Mouse (Mus musculus): ENCODE data around the gene N4bp2l2. TPM values are rescaled to one million over a fixed set of nuclear protein-coding genes. Genes with fewer than 3 reads are reported as not detected.

N4bp2l2 gene
- polyA plus RNA-seq, 1 experiment: 16.1 TPM

- TF ChIP-seq USF1 (IDR thresholded peaks at IDR 0.05; ENCODE audit: low read depth) (no peak), MYOD1 (IDR thresholded peaks at IDR 0.05; ENCODE audit: control insufficient read depth, insufficient read length, low read depth) (no peak), CEBPB (IDR thresholded peaks at IDR 0.05; ENCODE audit: low read depth) (no peak), MYOG (IDR thresholded peaks at IDR 0.05; ENCODE audit: control insufficient read depth, extremely low read depth, insufficient read length) (no peak), FOSL1 (IDR thresholded peaks at IDR 0.05; ENCODE audit: insufficient read depth, low read length, poor library complexity, severe bottlenecking) (no peak), MAX (IDR thresholded peaks at IDR 0.05) (no peak), CTCF (IDR thresholded peaks at IDR 0.05; ENCODE audit: control insufficient read depth, insufficient read depth, insufficient read length) (no peak)
Measured at GRCm38 (mm10) chr5:150574403-150574802, 91.6 kb downstream of the N4bp2l2 start.

GRCm38 (mm10) chr5:150570496-150571219 lies 95.3 kb downstream of the N4bp2l2 start:
- no peaks in the 10 kb centered on the region for H3K79me3 ChIP-seq (ENCODE audit: low read depth)
- H3K36me3 ChIP-seq (ENCODE audit: control insufficient read depth, insufficient read depth): peaks cover 22% of the 10 kb centered on the region
- no peak overlapping the region for H3K4me3 ChIP-seq (ENCODE audit: insufficient read depth, poor library complexity, severe bottlenecking)
- no peaks in the 10 kb centered on the region for H3K27me3 ChIP-seq (ENCODE audit: control insufficient read depth, insufficient read depth, insufficient read length)
- H3ac ChIP-seq (ENCODE audit: control insufficient read depth, insufficient read length, low read depth): no peak overlapping the region
- H3K79me2 ChIP-seq (ENCODE audit: control insufficient read depth, insufficient read depth): no peaks in the 10 kb centered on the region
- no peak for TF ChIP-seq FOSL1 (IDR thresholded peaks at IDR 0.05; ENCODE audit: insufficient read depth, low read length, poor library complexity, severe bottlenecking)
- no peak for TF ChIP-seq USF1 (IDR thresholded peaks at IDR 0.05; ENCODE audit: low read depth)
- no peak for TF ChIP-seq CEBPB (IDR thresholded peaks at IDR 0.05; ENCODE audit: low read depth)
- no peak for TF ChIP-seq MYOD1 (IDR thresholded peaks at IDR 0.05; ENCODE audit: control insufficient read depth, insufficient read length, low read depth)
- TF ChIP-seq MYOG (IDR thresholded peaks at IDR 0.05; ENCODE audit: control insufficient read depth, extremely low read depth, insufficient read length): no peak
- TF ChIP-seq MAX (IDR thresholded peaks at IDR 0.05): no peak
- TF ChIP-seq CTCF (IDR thresholded peaks at IDR 0.05; ENCODE audit: control insufficient read depth, insufficient read depth, insufficient read length): no peak

More at GRCm38 (mm10) chr5:150574403-150574802, 91.6 kb downstream of the N4bp2l2 start:
- Histone ChIP-seq H3K36me3 (ENCODE audit: control insufficient read depth, insufficient read depth) (no peaks in the 10 kb centered on the region), H3ac (ENCODE audit: control insufficient read depth, insufficient read length, low read depth) (no peak overlapping the region), H3K4me3 (ENCODE audit: insufficient read depth, poor library complexity, severe bottlenecking) (no peak overlapping the region), H3K79me3 (ENCODE audit: low read depth) (no peaks in the 10 kb centered on the region), H3K79me2 (ENCODE audit: control insufficient read depth, insufficient read depth) (no peaks in the 10 kb centered on the region), H3K27me3 (ENCODE audit: control insufficient read depth, insufficient read depth, insufficient read length) (no peaks in the 10 kb centered on the region)

GRCm38 (mm10) chr5:150566971-150567370 lies 99.0 kb downstream of the N4bp2l2 start:
- no peaks in the 10 kb centered on the region for H3K79me3 ChIP-seq (ENCODE audit: low read depth)
- H3ac ChIP-seq (ENCODE audit: control insufficient read depth, insufficient read length, low read depth): no peak overlapping the region
- TF ChIP-seq FOSL1 (IDR thresholded peaks at IDR 0.05; ENCODE audit: insufficient read depth, low read length, poor library complexity, severe bottlenecking): no peak
- TF ChIP-seq MAX (IDR thresholded peaks at IDR 0.05): no peak
- TF ChIP-seq MYOD1 (IDR thresholded peaks at IDR 0.05; ENCODE audit: control insufficient read depth, insufficient read length, low read depth): no peak
- peaks cover 25% of the 10 kb centered on the region for H3K36me3 ChIP-seq (ENCODE audit: control insufficient read depth, insufficient read depth)
- no peak overlapping the region for H3K4me3 ChIP-seq (ENCODE audit: insufficient read depth, poor library complexity, severe bottlenecking)
- H3K79me2 ChIP-seq (ENCODE audit: control insufficient read depth, insufficient read depth): no peaks in the 10 kb centered on the region
- H3K27me3 ChIP-seq (ENCODE audit: control insufficient read depth, insufficient read depth, insufficient read length): no peaks in the 10 kb centered on the region

- H3K27me3 ChIP-seq (ENCODE audit: control insufficient read depth, insufficient read depth, insufficient read length): no peaks in the 10 kb centered on the region
- no peaks in the 10 kb centered on the region for H3K79me3 ChIP-seq (ENCODE audit: low read depth)
- TF ChIP-seq FOSL1 (IDR thresholded peaks at IDR 0.05; ENCODE audit: insufficient read depth, low read length, poor library complexity, severe bottlenecking) (no peak), CEBPB (IDR thresholded peaks at IDR 0.05; ENCODE audit: low read depth) (no peak), CTCF (IDR thresholded peaks at IDR 0.05; ENCODE audit: control insufficient read depth, insufficient read depth, insufficient read length) (no peak), MAX (IDR thresholded peaks at IDR 0.05) (no peak), MYOG (IDR thresholded peaks at IDR 0.05; ENCODE audit: control insufficient read depth, extremely low read depth, insufficient read length) (no peak), MYOD1 (IDR thresholded peaks at IDR 0.05; ENCODE audit: control insufficient read depth, insufficient read length, low read depth) (no peak), USF1 (IDR thresholded peaks at IDR 0.05; ENCODE audit: low read depth) (no peak)
- H3K4me3 ChIP-seq (ENCODE audit: insufficient read depth, poor library complexity, severe bottlenecking): no peak overlapping the region
- H3ac ChIP-seq (ENCODE audit: control insufficient read depth, insufficient read length, low read depth): no peak overlapping the region
- peaks cover 30% of the 10 kb centered on the region for H3K36me3 ChIP-seq (ENCODE audit: control insufficient read depth, insufficient read depth)
- H3K79me2 ChIP-seq (ENCODE audit: control insufficient read depth, insufficient read depth): no peaks in the 10 kb centered on the region
Measured at GRCm38 (mm10) chr5:150566226-150566625, 99.8 kb downstream of the N4bp2l2 start.

GRCm38 (mm10) chr5:150564426-150564825 lies 101.6 kb downstream of the N4bp2l2 start:
- Histone ChIP-seq H3K79me3 (ENCODE audit: low read depth) (no peaks in the 10 kb centered on the region), H3K27me3 (ENCODE audit: control insufficient read depth, insufficient read depth, insufficient read length) (no peaks in the 10 kb centered on the region), H3ac (ENCODE audit: control insufficient read depth, insufficient read length, low read depth) (no peak overlapping the region), H3K36me3 (ENCODE audit: control insufficient read depth, insufficient read depth) (peaks cover 33% of the 10 kb centered on the region), H3K4me3 (ENCODE audit: insufficient read depth, poor library complexity, severe bottlenecking) (no peak overlapping the region), H3K79me2 (ENCODE audit: control insufficient read depth, insufficient read depth) (no peaks in the 10 kb centered on the region)
- TF ChIP-seq USF1 (IDR thresholded peaks at IDR 0.05; ENCODE audit: low read depth): no peak
- no peak for TF ChIP-seq FOSL1 (IDR thresholded peaks at IDR 0.05; ENCODE audit: insufficient read depth, low read length, poor library complexity, severe bottlenecking)
- TF ChIP-seq MYOD1 (IDR thresholded peaks at IDR 0.05; ENCODE audit: control insufficient read depth, insufficient read length, low read depth): no peak
- TF ChIP-seq CEBPB (IDR thresholded peaks at IDR 0.05; ENCODE audit: low read depth): no peak
- no peak for TF ChIP-seq MAX (IDR thresholded peaks at IDR 0.05)
- TF ChIP-seq CTCF (IDR thresholded peaks at IDR 0.05; ENCODE audit: control insufficient read depth, insufficient read depth, insufficient read length): no peak

- no peak overlapping the region for H3ac ChIP-seq (ENCODE audit: control insufficient read depth, insufficient read length, low read depth)
- no peak overlapping the region for H3K4me3 ChIP-seq (ENCODE audit: insufficient read depth, poor library complexity, severe bottlenecking)
- H3K27me3 ChIP-seq (ENCODE audit: control insufficient read depth, insufficient read depth, insufficient read length): no peaks in the 10 kb centered on the region
- H3K79me2 ChIP-seq (ENCODE audit: control insufficient read depth, insufficient read depth): no peaks in the 10 kb centered on the region
- no peaks in the 10 kb centered on the region for H3K79me3 ChIP-seq (ENCODE audit: low read depth)
- H3K36me3 ChIP-seq (ENCODE audit: control insufficient read depth, insufficient read depth): peaks cover 31% of the 10 kb centered on the region
- TF ChIP-seq MAX (IDR thresholded peaks at IDR 0.05) (no peak), USF1 (IDR thresholded peaks at IDR 0.05; ENCODE audit: low read depth) (no peak), CEBPB (IDR thresholded peaks at IDR 0.05; ENCODE audit: low read depth) (no peak), MYOG (IDR thresholded peaks at IDR 0.05; ENCODE audit: control insufficient read depth, extremely low read depth, insufficient read length) (no peak), MYOD1 (IDR thresholded peaks at IDR 0.05; ENCODE audit: control insufficient read depth, insufficient read length, low read depth) (no peak), FOSL1 (IDR thresholded peaks at IDR 0.05; ENCODE audit: insufficient read depth, low read length, poor library complexity, severe bottlenecking) (no peak), CTCF (IDR thresholded peaks at IDR 0.05; ENCODE audit: control insufficient read depth, insufficient read depth, insufficient read length) (no peak)
Measured at GRCm38 (mm10) chr5:150561783-150562182, 104.2 kb downstream of the N4bp2l2 start.
